Mouse (Mus musculus) ovary, postnatal 14 days (tissue): ENCODE measurements around the gene Rsrc1.
A peak's percentile ranks its signal among the peaks of the same experiment; 100 is the strongest.

Experiments used
- DNase-seq: peaks from one replicate; pipeline ENCODE4 v3.0.0; 2022; ENCODE audit warnings: low spot score

The Rsrc1 gene

GRCm38 (mm10) chr3:66981101-66981661, at the start of gene Rsrc1:
TSS of gene Rsrc1 (plus strand) at chr3:66981390.
- DNase-seq, result no peak

DNA sequence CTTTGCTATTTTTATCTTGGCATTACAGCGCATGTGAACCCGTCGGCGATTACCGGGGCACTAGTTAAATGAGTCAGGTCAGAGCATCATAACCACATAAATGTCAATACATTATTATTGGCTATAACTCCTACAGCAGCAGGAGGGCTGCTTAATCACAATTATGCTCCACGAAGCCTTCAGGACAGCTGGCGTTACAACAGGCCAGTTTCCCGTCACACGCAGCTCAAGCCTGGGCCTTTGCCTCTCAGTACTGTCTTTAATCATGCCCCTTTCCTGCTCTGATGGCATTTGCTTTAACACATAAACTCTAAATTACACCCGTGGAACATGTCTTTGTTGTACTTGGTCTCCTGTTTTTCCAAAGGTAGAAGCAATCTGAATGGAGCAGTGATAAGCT, 41.5 kb upstream of the Rsrc1 start:
- DNase-seq, result no peak

- DNase-seq, result no peak
Measured at GRCm38 (mm10) chr3:66955126-66955525, 26.1 kb upstream of the Rsrc1 start.

GRCm38 (mm10) chr3:66959972-66960371, 21.2 kb upstream of the Rsrc1 start:
- DNase-seq, result no peak

GRCm38 (mm10) chr3:66964884-66965283, 16.3 kb upstream of the Rsrc1 start:
- no peak for DNase-seq

GRCm38 (mm10) chr3:66967508-66967907, 13.7 kb upstream of the Rsrc1 start:
- DNase-seq, result no peak

GRCm38 (mm10) chr3:66970261-66970660, 10.9 kb upstream of the Rsrc1 start:
- DNase-seq, result no peak

- no peak for DNase-seq
Measured at GRCm38 (mm10) chr3:66970661-66971331, 10.4 kb upstream of the Rsrc1 start.

DNA sequence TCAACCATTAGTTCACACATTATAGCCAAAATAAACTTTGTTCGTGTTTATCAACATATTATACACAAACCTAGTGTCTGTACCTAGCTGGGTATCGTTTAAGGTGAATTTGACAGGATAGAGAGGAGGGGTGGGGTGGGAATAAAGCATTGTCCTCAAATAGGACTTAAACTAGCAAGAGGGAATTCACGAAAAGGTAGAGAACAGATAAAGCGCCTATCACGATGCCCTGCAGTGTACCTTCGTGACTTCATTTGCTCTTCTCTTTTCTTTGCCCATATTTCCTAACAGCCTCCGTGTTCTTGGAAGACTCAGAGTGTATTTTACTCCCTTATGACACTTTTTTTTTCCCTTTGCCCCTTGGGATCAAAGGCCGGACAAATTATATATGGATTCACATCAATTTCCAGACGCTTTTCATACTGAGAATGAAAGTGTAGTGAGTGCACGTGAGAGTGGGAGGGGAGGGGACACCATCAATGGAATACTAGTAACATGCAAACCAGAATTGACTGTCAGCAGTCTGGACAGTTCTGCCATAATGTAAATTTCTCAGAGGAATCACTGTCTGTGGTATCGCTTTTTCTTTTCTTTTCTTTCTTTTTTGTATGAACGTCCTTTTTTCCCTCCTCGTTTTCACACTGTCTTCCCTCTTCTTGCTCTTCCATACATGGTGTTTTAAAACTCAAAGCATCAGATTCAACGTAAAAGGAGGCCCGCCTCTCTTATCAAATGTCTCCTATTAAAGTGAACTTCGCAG, 8.8 kb upstream of the Rsrc1 start:
- no peak for DNase-seq

DNA sequence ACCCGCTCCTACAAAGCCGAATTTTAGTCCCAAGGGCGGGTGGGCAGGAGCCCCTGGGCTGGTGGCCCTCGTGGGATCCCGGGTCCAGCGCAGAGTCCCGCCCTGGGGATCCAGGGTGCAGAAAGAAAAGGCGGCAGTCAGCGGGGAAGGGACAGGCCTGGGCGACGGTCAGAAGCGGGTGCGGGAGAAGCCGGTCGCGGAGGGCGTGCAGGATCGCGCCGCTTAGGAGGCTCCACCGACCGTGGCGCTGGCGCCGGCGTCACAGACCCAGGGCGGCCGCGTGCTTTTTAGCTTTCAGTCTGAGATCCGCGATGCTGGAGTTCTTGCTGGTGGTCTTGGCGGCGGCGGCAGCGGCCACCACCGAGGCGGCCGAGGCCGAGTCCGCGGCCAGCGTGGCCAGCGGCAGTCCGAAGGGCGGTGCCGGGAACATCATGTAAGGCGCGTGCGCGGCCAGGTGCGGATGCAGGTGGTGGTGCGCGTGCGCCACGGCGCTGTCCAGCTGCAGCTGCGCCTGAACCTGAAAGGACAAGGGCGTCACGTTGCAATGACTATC, 7.7 kb upstream of the Rsrc1 start:
- peak; percentile 42 for DNase-seq

DNA sequence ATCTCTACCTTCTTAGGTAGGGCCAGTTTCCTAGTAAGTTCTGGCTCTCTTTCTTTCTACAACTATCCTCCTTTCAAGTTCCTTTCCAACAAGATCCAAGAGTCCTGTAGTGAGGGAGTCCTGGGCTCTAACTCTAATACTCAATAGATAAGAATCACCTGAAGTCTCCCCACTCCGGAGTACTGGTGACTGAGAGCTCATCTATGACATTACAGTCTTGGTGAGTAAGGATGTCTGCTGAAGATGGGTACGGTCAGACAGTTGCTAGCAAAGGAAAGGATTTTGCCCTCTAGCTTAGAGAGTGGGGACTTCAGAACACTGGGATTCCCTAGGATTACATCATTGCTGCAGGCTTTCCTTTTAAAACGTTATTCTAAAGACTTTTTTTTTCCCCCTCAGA, 6.7 kb upstream of the Rsrc1 start:
- no peak for DNase-seq

DNA sequence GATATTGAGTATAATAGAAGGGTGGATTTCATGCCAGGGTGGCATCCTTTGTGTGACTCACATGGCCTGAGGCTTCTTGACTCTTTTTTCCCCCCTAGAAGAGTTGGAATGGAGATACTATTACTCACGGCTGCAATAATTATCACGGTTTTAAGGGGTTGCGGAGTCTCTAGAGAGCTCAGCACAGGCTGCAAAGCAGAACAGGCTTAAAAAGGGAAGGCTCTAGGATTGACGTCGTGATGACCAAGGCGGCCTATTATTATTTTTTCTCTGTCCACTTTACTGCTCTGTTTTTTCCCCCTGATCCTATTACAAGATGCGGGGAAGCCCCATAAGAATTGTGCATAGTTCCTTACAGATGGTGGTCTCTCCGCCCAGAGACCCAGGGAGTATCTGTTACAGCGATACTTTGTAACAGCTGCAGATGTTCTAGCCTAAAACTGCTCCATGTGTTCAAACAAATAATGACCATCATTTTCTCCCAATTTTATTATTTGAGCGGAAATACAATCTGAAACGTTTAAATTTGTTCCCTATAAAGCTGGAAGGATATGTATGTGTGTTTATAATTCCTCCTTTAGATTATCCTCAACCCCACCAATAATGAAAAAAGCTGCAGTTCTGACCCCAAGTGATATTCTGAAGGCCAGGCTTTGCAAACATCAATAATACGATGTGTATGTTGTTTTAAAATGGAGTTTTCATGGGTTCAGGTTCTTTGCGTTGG, 4.1 kb upstream of the Rsrc1 start:
- no peak for DNase-seq

DNA sequence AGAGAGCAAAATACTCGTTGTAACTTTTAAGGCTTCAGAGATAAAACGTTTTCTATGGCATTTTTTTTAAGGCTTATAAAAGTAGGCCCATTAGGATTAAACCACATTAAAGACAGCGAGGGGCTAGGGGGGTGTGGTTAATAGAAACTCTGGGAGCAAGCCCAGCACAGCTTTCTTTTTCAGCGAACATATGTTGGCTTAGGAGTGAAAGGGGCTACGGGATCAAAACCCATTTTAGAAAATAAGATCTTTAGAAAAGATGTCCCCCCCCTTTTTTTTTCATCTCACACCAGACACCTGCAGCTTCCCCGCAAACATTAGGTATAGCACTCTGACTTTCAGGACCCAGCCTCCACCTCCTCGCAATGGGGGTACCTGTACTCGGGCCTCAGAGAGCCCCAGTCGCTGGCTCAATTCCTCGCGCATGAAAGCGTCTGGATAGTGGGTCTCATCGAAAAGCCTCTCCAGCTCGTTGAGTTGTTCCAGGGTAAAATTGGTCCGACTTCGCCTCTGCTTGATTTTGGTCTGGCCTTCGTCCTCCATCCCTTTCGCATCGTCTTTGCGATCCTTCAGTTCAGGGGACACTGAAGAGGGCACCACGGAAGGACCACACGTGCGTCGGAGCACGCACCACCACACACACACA, 3.3 kb upstream of the Rsrc1 start:
- no peak for DNase-seq

DNA sequence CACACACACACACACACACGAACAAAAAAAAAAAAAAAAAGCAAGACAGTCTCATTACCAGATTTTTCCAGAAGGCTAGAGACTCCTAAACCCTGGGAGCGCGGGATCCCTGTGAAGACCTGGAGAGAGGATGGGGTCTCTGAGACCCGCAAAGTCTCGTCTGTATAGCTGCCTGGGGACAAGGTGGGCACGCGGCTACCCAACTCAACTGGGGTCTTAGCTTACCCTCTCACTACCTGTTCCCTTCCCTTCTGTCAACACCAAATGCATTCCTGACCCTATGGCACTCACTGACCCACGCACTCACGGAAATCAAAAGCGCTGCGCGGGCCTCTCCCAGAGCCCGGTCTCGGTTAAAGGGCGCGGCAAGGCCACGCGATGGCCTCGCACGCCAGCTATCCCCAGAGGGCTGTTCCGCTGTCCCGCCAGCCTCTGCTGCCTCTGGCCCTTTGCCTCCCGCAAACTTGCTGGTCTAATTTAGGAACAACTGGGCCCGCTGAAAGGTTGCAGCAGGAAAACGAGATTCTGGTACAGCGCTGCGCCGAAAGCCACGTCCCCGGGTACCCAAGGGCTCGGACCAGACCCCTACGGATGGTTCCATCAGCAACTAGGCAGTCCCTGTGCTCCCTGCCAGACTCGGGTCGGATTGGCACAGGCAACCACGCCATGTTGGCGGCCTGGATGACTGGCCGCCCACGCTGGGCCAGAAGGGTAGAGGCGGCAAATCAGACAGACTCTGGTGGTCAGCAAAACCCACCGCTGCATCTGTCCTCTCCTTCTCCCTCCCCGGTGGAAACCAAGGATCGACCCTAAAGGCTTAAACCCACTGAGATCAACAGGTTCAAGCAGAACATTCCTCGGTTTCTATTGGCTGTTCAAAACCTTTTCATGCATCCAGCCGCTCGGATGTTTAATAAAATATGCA, 2.5 kb upstream of the Rsrc1 start:
- no peak for DNase-seq

GRCm38 (mm10) chr3:66979491-66979890, 1.7 kb upstream of the Rsrc1 start:
- no peak for DNase-seq

- no peak for DNase-seq
Measured at GRCm38 (mm10) chr3:66980111-66980975, 847 bp upstream of the Rsrc1 start.

DNA sequence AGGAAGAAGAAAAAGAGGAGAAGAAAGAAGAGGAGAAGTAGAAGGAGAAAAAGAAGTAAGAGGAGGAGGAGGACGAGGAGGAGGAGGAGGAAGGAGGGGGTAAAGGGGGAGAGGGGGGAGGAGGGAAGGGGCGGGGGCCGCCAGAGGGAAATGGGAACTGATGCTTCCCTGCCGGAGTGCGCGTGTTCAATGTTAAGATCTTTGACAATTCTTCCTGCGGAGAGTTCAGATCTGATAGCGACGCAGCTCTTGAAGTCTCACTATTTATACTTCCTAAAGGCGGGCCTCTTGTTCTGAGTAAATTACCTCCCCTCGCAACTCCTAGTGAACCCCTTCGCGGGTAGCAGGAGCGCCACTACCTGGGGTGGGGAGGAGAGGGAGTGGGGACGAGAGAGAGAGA, 516 bp downstream of the Rsrc1 start, which contains the start of gene Shox2:
Gene Shox2, minus strand, starts transcription at position 66 of the 400 bp plus-strand sequence.
- no peak for DNase-seq

- DNase-seq, result no peak
Measured at GRCm38 (mm10) chr3:66982181-66982911, 1.2 kb downstream of the Rsrc1 start.

DNA sequence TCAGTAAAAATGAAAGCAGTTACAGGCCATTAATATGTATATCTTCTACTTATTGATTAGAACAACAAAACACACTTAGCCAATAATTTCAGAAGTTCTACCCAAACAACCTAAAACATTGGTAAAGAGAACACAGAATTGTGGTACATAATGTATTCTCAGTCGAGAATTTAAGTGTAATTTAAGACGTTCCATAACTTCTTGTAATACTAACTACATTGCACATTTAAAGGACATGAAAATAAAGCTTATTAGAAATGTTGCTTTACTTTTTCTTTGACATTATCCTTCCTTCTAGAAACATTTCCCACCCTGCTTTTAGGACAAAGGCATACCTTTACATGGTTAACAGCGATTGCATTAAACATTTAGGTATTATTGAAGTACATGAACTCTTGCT, 2.3 kb downstream of the Rsrc1 start:
- DNase-seq, result no peak
